Mouse (Mus musculus): Measurements from ENCODE around the gene Rhot1.

GRCm38 (mm10) chr11:80193827-80194226 is 15.0 kb upstream of the Rhot1 start:
- TF ChIP-seq POLR2A (IDR thresholded peaks at IDR 0.05; ENCODE audit: borderline replicate concordance, control insufficient read depth, low read depth, low read length) (no peak), CTCF (IDR thresholded peaks at IDR 0.05; ENCODE audit: control insufficient read depth, insufficient read depth, low read length) (no peak)

Data from bone marrow, adult 2 months (tissue).